Mouse (Mus musculus) limb, embryonic 11.5 days (tissue): ENCODE measurements at regions not wholly inside any gene's neighbourhood (a gene's known extent, or its start where the extent isn't known, plus 50 kb on each side); places are given as distances from the start of the nearest gene placed in this dataset.

Source experiments
- ATAC-seq: fragments of 200-750 bp; cut with Nextera tagmentation; 2 replicates; pipeline ENCODE4 v1.8.0; 2017; ENCODE audit warnings: low read depth; ENCODE audit not compliant: insufficient number of reproducible peaks, low FRiP score, low TSS enrichment
- DNase-seq: peaks from one replicate; pipeline ENCODE4 v3.0.0-alpha.2; 2015; ENCODE audit warnings: low spot score
- H3K27ac ChIP-seq: fragments of 300-500 bp; sonication (generic); replicated peaks from 2 replicates; pipeline ENCODE4 v1.5.1; 2014; ENCODE audit warnings: low read depth, mild to moderate bottlenecking, low read length
- H3K27me3 ChIP-seq: fragments of 300-500 bp; sonication (generic); 2 replicates; pipeline ENCODE4 v1.6.1; 2014; ENCODE audit warnings: mild to moderate bottlenecking, low read length, mixed read lengths; ENCODE audit not compliant: control insufficient read depth, insufficient read depth
- H3K36me3 ChIP-seq: fragments of 300-500 bp; sonication (generic); 2 replicates; pipeline ENCODE4 v1.6.1; 2014; ENCODE audit warnings: mild to moderate bottlenecking, low read length, moderate library complexity, mixed read lengths; ENCODE audit not compliant: control insufficient read depth, insufficient read depth
- H3K4me1 ChIP-seq: fragments of 300-500 bp; sonication (generic); 2 replicates; pipeline ENCODE4 v1.6.1; 2014; ENCODE audit warnings: low read length, mixed read lengths; ENCODE audit not compliant: control insufficient read depth, insufficient read depth
- H3K4me2 ChIP-seq: fragments of 300-500 bp; sonication (generic); 2 replicates; pipeline ENCODE4 v1.6.1; 2014; ENCODE audit warnings: low read depth, mild to moderate bottlenecking, moderate library complexity; ENCODE audit not compliant: severe bottlenecking
- H3K4me3 ChIP-seq: fragments of 300-500 bp; sonication (generic); 2 replicates; pipeline ENCODE4 v1.5.1; 2014; ENCODE audit warnings: low read depth, low read length
- H3K9ac ChIP-seq: fragments of 300-500 bp; sonication (generic); 2 replicates; pipeline ENCODE4 v1.6.1; 2014; ENCODE audit warnings: mild to moderate bottlenecking, low read length
- H3K9me3 ChIP-seq: fragments of 300-500 bp; sonication (generic); 2 replicates; pipeline ENCODE4 v1.6.1; 2016; ENCODE audit warnings: low read length; ENCODE audit not compliant: control insufficient read depth
- WGBS: fragments of 180-500 bp; shearing (Covaris S2); extraction: QIAGEN DNeasy Blood & Tissue Kit; methylation state at CpG from one replicate; pipeline ENCODE4 v1.1.7; 2014; 5-methylcytosine and 5-hydroxymethylcytosine counted together

DNA sequence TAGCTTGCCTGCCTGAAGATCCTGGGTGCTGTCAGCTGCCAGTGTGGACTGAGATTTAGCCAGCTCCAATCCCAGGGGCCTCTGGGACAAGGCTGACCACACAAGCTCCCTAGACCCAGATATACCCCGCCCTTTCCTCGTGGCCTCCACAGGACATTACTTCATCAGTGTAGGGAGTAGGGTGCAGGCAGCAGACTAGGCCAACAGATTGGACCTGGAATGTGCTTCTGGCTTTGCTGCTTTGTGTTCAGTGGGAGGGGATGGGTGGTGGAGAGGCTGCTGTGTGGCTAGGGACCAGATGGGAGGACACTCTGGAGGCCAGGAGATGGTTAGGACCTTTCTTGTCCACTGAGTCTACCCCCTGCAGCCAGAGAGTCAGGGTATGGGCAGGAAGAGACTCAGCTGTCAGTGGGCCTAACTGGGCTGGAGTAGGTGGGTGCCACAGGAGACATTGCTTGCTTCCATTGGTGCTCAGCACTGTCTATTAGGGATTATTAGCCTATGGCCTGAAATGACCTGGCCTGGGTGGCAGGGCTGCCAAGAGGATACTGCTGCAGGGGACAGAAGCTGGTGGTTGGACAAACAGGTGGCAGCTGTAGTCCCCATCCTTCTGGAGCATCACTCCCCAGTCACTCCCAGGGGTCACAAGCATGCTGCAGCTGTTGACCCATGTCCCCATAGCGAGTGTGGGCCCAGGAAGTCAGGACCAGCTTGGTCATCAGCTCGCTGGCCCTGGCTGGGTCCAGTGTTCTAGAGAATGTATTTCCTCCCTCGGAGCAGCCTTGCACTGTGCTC lies 132.5 kb upstream of the Ccnd1 start:
- no peak overlapping the region for H3K9ac ChIP-seq
- H3K36me3 ChIP-seq: no peaks in the 10 kb centered on the region
- no peaks in the 10 kb centered on the region for H3K4me1 ChIP-seq
- H3K27me3 ChIP-seq: no peaks in the 10 kb centered on the region
- no peaks in the 10 kb centered on the region for H3K9me3 ChIP-seq
- H3K4me3 ChIP-seq: no peak overlapping the region
- DNase-seq (no peak), ATAC-seq (no peak)
- 85% methylated on average over 5 of the region's 5 CpGs for WGBS
- no peak overlapping the region for H3K4me2 ChIP-seq
- H3K27ac ChIP-seq: no peak overlapping the region

DNA sequence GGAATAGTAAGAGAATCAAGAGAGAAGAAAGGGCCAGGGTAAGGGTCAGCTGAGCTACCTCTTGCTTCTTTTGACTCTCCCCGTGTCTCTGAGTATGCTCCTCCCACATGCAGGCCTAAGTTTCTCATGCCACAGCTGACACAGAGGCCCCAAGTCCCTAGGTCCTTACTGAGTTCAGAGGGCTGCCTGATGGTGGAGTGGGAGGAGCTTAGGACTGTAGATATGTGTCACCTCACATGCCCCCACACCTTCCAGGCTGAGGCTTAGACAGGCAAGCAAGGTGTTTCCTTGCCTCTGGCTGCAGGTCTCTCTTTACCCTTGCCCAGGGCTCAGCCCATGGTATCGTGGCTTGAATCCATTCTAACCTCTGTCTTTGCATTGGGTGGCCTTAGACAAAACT lies 131.8 kb upstream of the Ccnd1 start:
- Histone ChIP-seq H3K27ac (no peak overlapping the region), H3K9me3 (no peaks in the 10 kb centered on the region), H3K4me1 (no peaks in the 10 kb centered on the region), H3K9ac (no peak overlapping the region), H3K36me3 (no peaks in the 10 kb centered on the region), H3K4me2 (no peak overlapping the region), H3K4me3 (no peak overlapping the region), H3K27me3 (no peaks in the 10 kb centered on the region)
- DNase-seq (no peak), ATAC-seq (no peak)
- WGBS: 77% methylated on average over 2 of the region's 2 CpGs

DNA sequence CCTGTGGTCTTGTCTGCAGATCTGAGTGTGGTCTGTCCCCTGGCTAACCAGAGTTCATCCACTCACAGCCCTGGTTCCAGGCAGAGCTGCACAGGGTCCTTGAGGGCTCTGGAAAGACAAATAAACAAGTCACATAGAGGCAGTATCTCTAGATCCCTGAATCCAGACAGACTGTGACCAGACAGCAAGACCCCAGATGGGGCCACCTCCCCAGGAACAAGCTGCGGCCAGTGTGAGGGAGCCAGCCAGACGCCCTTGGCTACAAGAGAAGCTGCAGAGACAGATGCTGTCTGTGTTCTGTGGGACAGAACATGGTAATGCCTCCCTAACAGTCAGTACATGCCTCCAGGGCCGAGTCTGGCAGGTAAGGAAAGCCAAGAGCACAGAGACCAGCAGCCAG lies 127.6 kb upstream of the Ccnd1 start:
- Histone ChIP-seq H3K27ac (no peak overlapping the region), H3K27me3 (no peaks in the 10 kb centered on the region), H3K4me3 (no peak overlapping the region), H3K4me1 (no peaks in the 10 kb centered on the region), H3K36me3 (no peaks in the 10 kb centered on the region), H3K9me3 (no peaks in the 10 kb centered on the region), H3K9ac (no peak overlapping the region; the same call in 1 of the 2 replicates), H3K4me2 (no peak overlapping the region)
- DNase-seq (no peak), ATAC-seq (no peak)
- WGBS: 56% methylated on average over 3 of the region's 3 CpGs

DNA sequence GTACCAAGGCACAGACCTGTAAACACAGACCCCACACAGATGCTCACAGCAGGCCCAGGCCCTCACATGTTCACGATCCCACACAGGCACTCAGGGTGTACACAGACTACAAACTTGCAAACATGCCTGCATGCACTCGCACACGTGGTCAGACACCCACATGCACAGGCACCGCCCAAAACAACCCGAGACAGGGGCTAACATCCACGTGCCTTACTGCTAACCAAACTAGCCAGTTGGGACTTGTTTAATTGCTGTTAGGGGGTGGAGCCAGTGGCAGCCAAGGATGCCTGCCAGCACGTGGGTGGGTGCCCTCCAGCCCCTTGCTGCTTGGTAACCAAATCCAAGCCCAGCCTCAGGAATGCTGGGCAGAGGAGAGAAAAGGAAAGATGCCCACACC lies 116.6 kb upstream of the Ccnd1 start:
- 46% methylated on average over 7 of the region's 7 CpGs for WGBS

DNA sequence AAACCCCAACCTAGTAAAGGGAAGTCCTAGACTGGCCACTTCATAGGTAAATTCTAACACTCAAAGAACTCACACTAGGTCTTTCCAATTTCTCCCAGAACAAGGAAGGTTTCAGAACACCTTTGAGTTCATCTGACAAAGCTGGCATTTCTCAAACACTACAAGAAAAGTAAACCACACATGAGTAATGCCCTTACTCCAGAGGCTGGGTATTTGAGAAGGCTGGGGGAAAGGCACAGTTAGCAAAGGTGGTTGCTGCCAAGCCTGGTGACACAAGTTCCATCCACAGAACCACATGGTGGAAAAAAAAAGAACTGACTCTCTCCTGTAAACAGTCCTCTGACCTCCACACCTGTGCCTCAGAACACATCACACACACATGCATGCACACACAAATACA lies 111.9 kb upstream of the Ccnd1 start:
- Histone ChIP-seq H3K27ac (no peak overlapping the region), H3K36me3 (no peaks in the 10 kb centered on the region), H3K9ac (no peak overlapping the region), H3K4me3 (no peak overlapping the region), H3K27me3 (no peaks in the 10 kb centered on the region), H3K9me3 (no peaks in the 10 kb centered on the region), H3K4me1 (peaks cover 5% of the 10 kb centered on the region; the same call in 1 of the 2 replicates), H3K4me2 (no peak overlapping the region)
- ATAC-seq: no peak
- DNase-seq: no peak

More for the DNA sequence above, 116.6 kb upstream of the Ccnd1 start:
- Histone ChIP-seq H3K4me2 (no peak overlapping the region), H3K4me3 (no peak overlapping the region), H3K9me3 (no peaks in the 10 kb centered on the region), H3K9ac (no peak overlapping the region), H3K4me1 (no peaks in the 10 kb centered on the region), H3K27me3 (no peaks in the 10 kb centered on the region), H3K36me3 (no peaks in the 10 kb centered on the region), H3K27ac (no peak overlapping the region)
- ATAC-seq: no peak
- DNase-seq: peak; percentile 34

DNA sequence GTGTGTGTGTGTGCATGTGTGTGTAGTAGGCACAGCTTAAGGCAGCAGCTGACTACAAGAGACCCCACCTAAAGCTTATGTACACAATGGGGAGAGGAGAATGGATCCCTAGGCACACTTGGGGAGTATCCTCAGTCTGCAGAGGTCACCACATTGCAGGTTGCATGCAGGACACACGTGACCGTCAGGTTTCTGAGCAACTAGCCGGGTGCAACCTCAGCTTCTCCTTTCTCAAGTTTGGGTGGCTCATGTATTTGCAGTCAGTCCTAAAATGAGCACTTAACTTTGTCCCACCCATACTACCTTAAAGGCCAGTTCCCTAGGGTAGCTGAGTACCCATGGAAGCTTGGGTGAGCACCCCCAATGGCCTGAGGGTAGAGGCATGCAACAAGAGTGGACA lies 111.0 kb upstream of the Ccnd1 start:
- Histone ChIP-seq H3K4me3 (no peak overlapping the region), H3K27me3 (no peaks in the 10 kb centered on the region), H3K36me3 (no peaks in the 10 kb centered on the region), H3K9ac (no peak overlapping the region), H3K4me2 (no peak overlapping the region), H3K27ac (no peak overlapping the region), H3K9me3 (no peaks in the 10 kb centered on the region), H3K4me1 (peaks cover 5% of the 10 kb centered on the region; the same call in 1 of the 2 replicates)
- WGBS: 87% methylated on average over 3 of the region's 3 CpGs
- ATAC-seq (no peak), DNase-seq (no peak)

DNA sequence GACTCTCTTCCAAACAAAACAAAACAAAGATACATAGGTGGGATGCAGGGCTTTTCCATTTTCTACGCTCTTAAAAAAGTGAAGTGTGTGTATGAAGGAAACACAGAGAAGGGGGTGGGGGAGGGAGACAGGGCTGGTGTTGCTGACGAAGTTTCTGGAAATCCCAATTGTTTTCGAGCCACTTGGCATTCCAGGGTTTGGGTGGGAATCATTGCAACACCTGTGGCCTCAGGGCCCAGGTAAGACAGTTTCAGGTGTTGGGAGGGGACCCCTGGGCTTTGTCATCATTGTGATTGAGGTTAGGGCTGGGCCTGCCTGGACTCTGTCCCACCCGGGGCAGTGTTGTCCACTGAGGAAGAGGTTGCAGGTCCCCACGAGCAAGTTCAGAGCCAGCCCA lies 108.8 kb upstream of the Ccnd1 start:
- Histone ChIP-seq H3K27ac (no peak overlapping the region), H3K4me2 (no peak overlapping the region), H3K9me3 (no peaks in the 10 kb centered on the region), H3K27me3 (no peaks in the 10 kb centered on the region), H3K4me3 (no peak overlapping the region), H3K9ac (no peak overlapping the region), H3K4me1 (peaks cover 5% of the 10 kb centered on the region; the same call in 1 of the 2 replicates), H3K36me3 (no peaks in the 10 kb centered on the region)
- 85% methylated on average over 5 of the region's 5 CpGs for WGBS
- DNase-seq: no peak
- no peak for ATAC-seq

DNA sequence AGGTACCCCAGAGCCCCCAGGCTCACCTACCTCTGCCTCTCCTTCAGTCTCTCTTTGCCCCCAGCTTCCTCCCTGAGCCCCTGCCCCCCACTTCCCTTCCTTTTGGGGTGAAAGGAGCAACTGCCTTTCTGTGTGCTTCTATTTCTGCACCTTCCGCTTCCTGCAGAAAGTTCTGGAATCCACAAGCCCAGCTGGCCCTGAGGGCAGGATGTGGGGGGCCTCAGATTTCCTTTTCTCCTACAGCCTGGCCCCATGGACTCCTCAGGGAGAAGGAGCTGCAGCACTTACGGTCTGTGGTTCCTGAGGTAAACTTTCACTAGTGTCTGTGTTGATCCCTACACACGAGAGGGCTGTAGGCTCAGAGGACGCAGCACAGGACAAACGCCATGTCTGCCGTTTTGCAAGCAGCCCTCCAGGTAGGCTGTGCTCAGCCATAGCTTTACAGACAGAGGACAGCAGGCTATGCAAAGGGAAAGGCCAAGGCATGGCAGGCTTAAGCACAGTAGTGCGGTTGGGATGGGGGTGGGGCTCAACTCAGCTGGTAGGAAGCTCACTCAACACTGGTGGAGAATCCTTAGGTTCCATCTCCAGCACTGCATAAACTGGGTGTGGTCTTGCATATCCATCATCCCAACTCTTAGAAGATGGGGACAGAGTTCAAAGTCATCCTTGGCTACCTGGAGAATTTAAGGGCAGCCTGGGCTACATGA lies 108.2 kb upstream of the Ccnd1 start:
- Histone ChIP-seq H3K36me3 (no peaks in the 10 kb centered on the region), H3K27me3 (no peaks in the 10 kb centered on the region), H3K4me1 (peaks cover 5% of the 10 kb centered on the region; the same call in 1 of the 2 replicates), H3K4me2 (no peak overlapping the region), H3K4me3 (no peak overlapping the region), H3K9me3 (no peaks in the 10 kb centered on the region), H3K27ac (no peak overlapping the region), H3K9ac (no peak overlapping the region)
- 79% methylated on average over 7 of the region's 7 CpGs for WGBS
- ATAC-seq: no peak
- DNase-seq: no peak
